Mouse (Mus musculus): ENCODE results near the gene Cdhr1. TPM values are rescaled to one million over a fixed set of nuclear protein-coding genes. Genes with fewer than 3 reads are reported as not detected.

The Cdhr1 gene
- polyA plus RNA-seq, 1 experiment from 2014 or later = 0.28 TPM

DNA sequence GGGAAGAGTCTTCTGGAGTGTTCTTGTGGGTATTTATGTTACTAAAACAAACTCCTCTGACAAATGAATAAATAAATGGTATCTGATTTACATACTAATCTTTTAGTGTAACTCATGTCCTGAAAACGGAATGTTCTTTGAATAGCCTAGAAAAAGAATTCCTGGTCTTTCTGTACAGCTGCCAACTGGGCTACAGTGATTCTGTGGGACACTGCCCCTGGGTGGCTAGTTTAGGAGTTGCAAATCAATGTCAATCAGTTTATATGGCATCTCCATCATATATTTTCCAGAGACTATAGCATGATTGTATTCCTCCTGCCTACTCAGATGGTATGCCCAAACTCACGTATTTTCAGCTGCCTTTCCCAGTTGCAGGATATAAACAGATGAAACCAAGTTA is 33.3 kb downstream of the Cdhr1 start:
- no peak for DNase-seq (ENCODE audit: low spot score)
- no peaks in the 10 kb centered on the region for H3K27me3 ChIP-seq (ENCODE audit: insufficient read depth, poor library complexity, severe bottlenecking)
- no peak overlapping the region for H3K4me3 ChIP-seq
- 64% methylated on average over 2 of the region's 2 CpGs for WGBS
- no peaks in the 10 kb centered on the region for H3K36me3 ChIP-seq
- no peak overlapping the region for H3K27ac ChIP-seq
- no peaks in the 10 kb centered on the region for H3K9me3 ChIP-seq
- no peaks in the 10 kb centered on the region for H3K4me1 ChIP-seq

DNA sequence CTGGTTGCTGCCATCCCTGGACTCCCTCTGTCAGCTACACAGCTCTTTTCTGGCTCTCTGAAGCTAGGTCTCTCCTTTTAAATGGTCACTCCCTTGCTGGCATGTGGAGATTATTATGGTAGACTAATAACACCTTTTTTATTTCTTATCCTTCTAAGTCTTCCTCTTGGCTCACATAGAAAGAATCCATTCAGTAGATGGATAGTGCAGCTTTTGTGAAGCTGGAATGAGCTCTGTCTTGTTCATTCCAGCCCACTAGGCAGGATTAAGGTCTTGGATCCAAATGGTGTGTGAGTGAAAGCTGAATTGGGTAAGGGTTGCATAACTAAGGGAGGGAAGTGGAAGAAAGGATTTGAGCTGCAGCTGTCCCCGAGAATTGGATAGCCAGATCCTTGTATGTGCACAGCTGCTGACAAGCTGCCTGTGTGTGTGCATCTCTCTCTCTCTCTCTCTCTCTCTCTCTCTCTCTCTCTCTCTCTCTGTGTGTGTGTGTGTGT is 49.2 kb downstream of the Cdhr1 start, which contains the start of gene Rgr:
TSS of gene Rgr (minus strand) at position 51 of the 497 bp plus-strand sequence.
- no peak within 1 kb of the TSS for H3K27ac ChIP-seq
- H3K9me3 ChIP-seq = no peaks in the 10 kb centered on the region
- no peak within 1 kb of the TSS for H3K4me3 ChIP-seq
- WGBS = 71% methylated on average over 1 of the region's 1 CpGs
- H3K4me1 ChIP-seq = no peaks in the 10 kb centered on the region
- H3K36me3 ChIP-seq = no peaks in the 10 kb centered on the region
- no peaks in the 10 kb centered on the region for H3K27me3 ChIP-seq (ENCODE audit: insufficient read depth, poor library complexity, severe bottlenecking)
- no peak for DNase-seq (ENCODE audit: low spot score)

DNA sequence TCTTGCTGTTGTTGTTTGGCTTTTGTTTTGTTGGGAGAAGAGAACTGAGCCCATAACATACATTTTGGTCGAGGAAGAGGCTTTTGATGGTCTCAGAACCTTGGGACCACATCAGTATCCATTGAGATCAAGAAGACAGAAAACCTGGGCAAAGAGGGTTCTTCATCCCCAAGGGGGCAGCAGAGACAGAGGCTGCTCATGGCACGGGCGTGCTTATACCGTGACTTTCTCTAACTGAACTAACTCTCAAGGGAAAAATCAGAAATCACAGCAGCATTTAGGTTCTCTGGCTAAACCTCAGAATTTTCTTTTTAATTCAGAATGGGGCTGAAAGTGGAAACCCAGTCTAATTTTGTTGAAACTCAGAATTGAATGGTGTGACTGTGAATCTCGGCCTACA is 63.7 kb downstream of the Cdhr1 start:
- no peak overlapping the region for H3K27ac ChIP-seq
- no peak overlapping the region for H3K4me3 ChIP-seq
- no peaks in the 10 kb centered on the region for H3K36me3 ChIP-seq
- no peaks in the 10 kb centered on the region for H3K9me3 ChIP-seq
- no peaks in the 10 kb centered on the region for H3K4me1 ChIP-seq
- H3K27me3 ChIP-seq (ENCODE audit: insufficient read depth, poor library complexity, severe bottlenecking) = no peaks in the 10 kb centered on the region
- 47% methylated on average over 5 of the region's 5 CpGs for WGBS
- no peak for DNase-seq (ENCODE audit: low spot score)

DNA sequence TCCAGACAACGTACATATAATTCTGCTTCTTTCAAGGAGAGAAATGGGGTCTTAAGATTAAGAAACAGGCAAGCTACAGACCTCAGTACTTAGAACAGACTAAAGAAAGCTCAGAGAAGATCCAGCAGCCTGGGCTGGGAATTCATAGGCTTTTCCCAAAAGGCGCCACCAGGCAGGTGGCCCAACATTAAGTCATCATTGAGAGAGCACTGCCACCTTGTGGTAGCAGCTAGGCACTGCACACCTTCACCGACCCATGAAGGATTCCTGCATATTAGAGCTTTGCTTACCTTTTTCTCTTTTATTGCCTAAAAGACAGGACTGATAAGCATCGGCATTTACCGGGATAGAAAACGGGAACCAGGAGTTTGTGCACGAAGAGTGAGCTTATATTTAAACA is 64.9 kb downstream of the Cdhr1 start:
- Histone ChIP-seq H3K36me3 (no peaks in the 10 kb centered on the region), H3K9me3 (no peaks in the 10 kb centered on the region), H3K27me3 (ENCODE audit: insufficient read depth, poor library complexity, severe bottlenecking) (no peaks in the 10 kb centered on the region), H3K27ac (no peak overlapping the region), H3K4me3 (no peak overlapping the region), H3K4me1 (no peaks in the 10 kb centered on the region)
- DNase-seq (ENCODE audit: low spot score) = no peak
- 20% methylated on average over 7 of the region's 7 CpGs for WGBS

DNA sequence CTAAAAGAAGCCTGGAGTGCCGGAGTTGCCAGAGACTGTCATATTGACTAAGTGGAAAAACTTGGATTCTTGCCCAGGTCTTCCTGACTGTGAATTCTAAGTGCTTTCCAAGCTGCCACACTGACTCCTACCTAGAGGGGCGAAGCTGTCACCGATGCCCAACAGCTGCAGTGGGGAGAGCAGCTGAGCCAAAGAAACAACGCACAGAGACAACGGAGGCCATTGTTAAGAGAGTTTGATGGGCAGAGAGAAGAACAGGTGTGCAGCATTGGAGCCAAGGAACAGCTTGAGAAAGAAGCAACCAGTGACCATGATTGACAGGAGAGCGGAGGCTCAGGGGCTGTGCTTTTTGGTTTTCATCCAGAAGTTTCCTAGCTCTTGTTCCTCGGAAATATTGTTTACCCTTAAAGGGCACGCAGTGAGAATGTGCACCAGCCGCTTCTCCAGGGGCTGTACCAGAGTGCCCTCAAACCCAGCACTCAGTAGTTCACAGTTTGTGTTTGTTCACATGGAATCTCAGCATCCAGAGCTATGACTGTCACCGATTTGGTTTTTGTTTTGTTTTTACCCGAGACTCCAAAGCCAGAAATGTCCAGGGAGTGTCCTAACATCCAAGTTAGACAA is 65.6 kb downstream of the Cdhr1 start:
- Histone ChIP-seq H3K4me3 (no peak overlapping the region), H3K4me1 (no peaks in the 10 kb centered on the region), H3K27ac (no peak overlapping the region), H3K9me3 (no peaks in the 10 kb centered on the region), H3K27me3 (ENCODE audit: insufficient read depth, poor library complexity, severe bottlenecking) (no peaks in the 10 kb centered on the region), H3K36me3 (no peaks in the 10 kb centered on the region)
- 79% methylated on average over 11 of the region's 11 CpGs for WGBS
- no peak for DNase-seq (ENCODE audit: low spot score)

DNA sequence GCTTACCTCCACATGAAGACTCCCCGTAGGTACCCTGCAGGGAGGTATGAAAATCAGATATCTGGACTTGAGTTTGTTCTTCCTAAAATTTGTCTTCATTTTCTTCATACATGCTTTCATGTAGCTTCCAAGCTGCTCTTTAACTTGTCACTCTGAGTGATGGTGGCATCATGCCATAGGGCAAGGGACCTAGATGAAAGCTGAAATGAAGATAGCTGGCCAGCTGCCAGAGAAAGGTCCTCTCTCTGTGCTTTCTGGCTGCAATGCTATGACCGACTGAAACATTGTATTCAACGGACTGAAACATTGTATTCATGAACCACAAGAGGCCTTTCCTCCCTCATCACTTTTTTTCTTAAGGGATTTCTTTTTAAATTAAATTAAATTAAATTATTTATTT is 69.6 kb downstream of the Cdhr1 start:
- Histone ChIP-seq H3K4me1 (no peaks in the 10 kb centered on the region), H3K27me3 (ENCODE audit: insufficient read depth, poor library complexity, severe bottlenecking) (no peaks in the 10 kb centered on the region), H3K9me3 (no peaks in the 10 kb centered on the region), H3K27ac (no peak overlapping the region), H3K4me3 (no peak overlapping the region), H3K36me3 (no peaks in the 10 kb centered on the region)
- DNase-seq (ENCODE audit: low spot score) = no peak
- WGBS = 79% methylated on average over 3 of the region's 3 CpGs

DNA sequence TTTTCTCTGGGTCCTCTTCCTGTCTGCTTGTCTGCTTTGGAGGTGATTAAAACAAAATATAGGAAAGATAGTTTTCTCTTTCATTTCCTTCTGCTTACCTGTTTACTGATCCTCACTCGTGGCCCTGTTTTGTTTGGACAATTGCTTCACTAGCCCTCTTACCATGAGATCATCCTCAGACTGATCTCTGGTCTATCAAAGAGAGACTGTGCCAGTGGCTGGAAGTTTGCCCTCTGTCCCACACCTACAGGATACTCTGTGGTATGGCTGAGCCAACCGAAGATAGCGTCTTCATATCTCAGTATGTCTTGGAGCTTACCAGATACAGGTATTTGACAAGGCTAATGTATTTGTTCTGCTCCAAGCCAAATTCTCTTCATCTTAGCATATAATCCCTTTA is 70.2 kb downstream of the Cdhr1 start:
- Histone ChIP-seq H3K27me3 (ENCODE audit: insufficient read depth, poor library complexity, severe bottlenecking) (no peaks in the 10 kb centered on the region), H3K4me3 (no peak overlapping the region), H3K27ac (no peak overlapping the region), H3K4me1 (no peaks in the 10 kb centered on the region), H3K9me3 (no peaks in the 10 kb centered on the region), H3K36me3 (no peaks in the 10 kb centered on the region)
- no peak for DNase-seq (ENCODE audit: low spot score)
- 94% methylated on average over 3 of the region's 3 CpGs for WGBS

Other genes with a start within 250 kb of the Cdhr1 start
- 29.4 and 38.8 TPM in 2 replicates for gene Ccser2, start 129.6 kb downstream of the Cdhr1 start, polyA plus RNA-seq (2016; fragmentation: Nextera tagmentation; extraction: Ambion mirVana)
- gene Rgr, start 49.4 kb downstream of the Cdhr1 start, polyA plus RNA-seq (2016; fragmentation: Nextera tagmentation; extraction: Ambion mirVana) = not detected in 2 replicates
- gene Lrit1, start 43.5 kb downstream of the Cdhr1 start, polyA plus RNA-seq (2016; fragmentation: Nextera tagmentation; extraction: Ambion mirVana) = not detected in 2 replicates
- gene Lrit2, start 30.4 kb downstream of the Cdhr1 start, polyA plus RNA-seq (2016; fragmentation: Nextera tagmentation; extraction: Ambion mirVana) = not detected in 2 replicates
- gene 2610528A11Rik, start 15.7 kb upstream of the Cdhr1 start, polyA plus RNA-seq (2016; fragmentation: Nextera tagmentation; extraction: Ambion mirVana) = 1.3 and 1.9 TPM in 2 replicates
- gene Ghitm, start 36.9 kb upstream of the Cdhr1 start, polyA plus RNA-seq (2016; fragmentation: Nextera tagmentation; extraction: Ambion mirVana) = 295 and 362 TPM in 2 replicates

All from heart, embryonic 10.5 days (tissue).